Mouse (Mus musculus) bone marrow macrophage, adult 2 months (primary cell): Measurements from ENCODE around the gene 4930407I10Rik.

Source experiments
- CTCF ChIP-seq: IDR thresholded peaks from 2 replicates; pipeline ENCODE4 v1.5.1; 2012; ENCODE audit warnings: low read depth, mild to moderate bottlenecking, low read length, moderate library complexity
- POLR2A ChIP-seq: IDR thresholded peaks from 2 replicates; pipeline ENCODE4 v1.6.1; 2012; ENCODE audit warnings: mild to moderate bottlenecking, low read depth, low read length, borderline replicate concordance

- TF ChIP-seq CTCF (no peak), POLR2A (no peak)
Measured at GRCm38 (mm10) chr15:82022535-82023088, 36.3 kb upstream of the 4930407I10Rik start.
